Mouse (Mus musculus) duodenum, adult 2 months (tissue): ENCODE measurements around the gene Gm21750. TPM values are rescaled to one million over a fixed set of nuclear protein-coding genes. Genes with fewer than 3 reads are reported as not detected.

Source experiments
- polyA plus RNA-seq: library from polyadenylated mRNA; depleted of rRNA; stranded (reverse); fragments of >200 nt; gene quantifications from 2 replicates; pipeline ENCODE4 v1.2.3, GENCODE M21; 2012; ENCODE audit warnings: low replicate concordance; rRNA removed

Gene Gm21750
- not detected in 2 replicates for polyA plus RNA-seq

GRCm38 (mm10) chr14:73660925-73661324 is at the start of gene Gm21750:
Gene Gm21750, plus strand, starts transcription at chr14:73661225.

Other genes starting within 250 kb of the Gm21750 start
- gene Med4, start 151.2 kb upstream of the Gm21750 start, polyA plus RNA-seq, result 2.6 and 2.7 TPM in 2 replicates
- 11.9 and 12.1 TPM in 2 replicates for gene Sucla2, start 135.9 kb upstream of the Gm21750 start, polyA plus RNA-seq
- 0.21 and 0.35 TPM in 2 replicates for gene Nudt15, start 113.0 kb upstream of the Gm21750 start, polyA plus RNA-seq